Mouse (Mus musculus): ENCODE data around the gene Sdk2. TPM values are rescaled to one million over a fixed set of nuclear protein-coding genes. Genes with fewer than 3 reads are reported as not detected.

The Sdk2 gene
- total and polyA plus RNA-seq, 3 experiments: 1.2 to 4.8 (median 1.3) TPM

- in situ Hi-C loops (cut with MboI; ENCODE audit: low pct_ligation_motif_present, low pct_unique_long_range_greater_than_20kb, low sequenced_read_pairs) (no loop called here), dilution Hi-C loops (cut with MboI; ENCODE audit: extremely low pct_ligation_motif_present, extremely low pct_unique_long_range_greater_than_20kb, low sequenced_read_pairs) (no loop called here)
- Histone ChIP-seq H3K4me1 (ENCODE audit: control insufficient read depth in 1 of 2, insufficient read depth in 2 of 2) (peaks cover 0 to 15% of the 10 kb centered on the region in 2 experiments; a peak in 2 of 4 replicates), H3K9me3 (replicated peaks; ENCODE audit: low read length) (no peaks in the 10 kb centered on the region), H3K36me3 (replicated peaks in 1 of 2; ENCODE audit: control insufficient read depth in 1 of 2, insufficient read depth in 1 of 2, low read length in 1 of 2) (peaks cover 0 to 2% of the 10 kb centered on the region in 2 experiments), H3K4me3 (replicated peaks in 1 of 3; ENCODE audit: low read depth in 2 of 3, low read length in 2 of 3, poor library complexity in 1 of 3) (no peak overlapping the region), H3K79me2 (replicated peaks; ENCODE audit: control insufficient read depth, extremely low read depth, insufficient read depth, poor library complexity, severe bottlenecking) (no peaks in the 10 kb centered on the region), H3K4me2 (ENCODE audit: insufficient read depth, low read depth, poor library complexity, severe bottlenecking) (no peak overlapping the region), H3K27ac (ENCODE audit: insufficient read depth, low read depth) (no peak overlapping the region), H3K9ac (ENCODE audit: insufficient read depth, low read depth) (no peak overlapping the region), H3K27me3 (replicated peaks) (no peaks in the 10 kb centered on the region)
- TF ChIP-seq RCOR1 (conservative IDR thresholded peaks at IDR 0.05; ENCODE audit: low read depth, low read length): no peak
- TF ChIP-seq POLR2A (IDR thresholded peaks at IDR 0.05; ENCODE audit: low read depth, low read length): no peak
- no peak for TF ChIP-seq BHLHE40 (IDR thresholded peaks at IDR 0.05; ENCODE audit: low read depth, low read length)
- no peak for TF ChIP-seq USF1 (IDR thresholded peaks at IDR 0.05; ENCODE audit: low read depth, low read length)
- TF ChIP-seq MAX (IDR thresholded peaks at IDR 0.05; ENCODE audit: low read length): no peak
- TF ChIP-seq KAT2A (IDR thresholded peaks at IDR 0.05; ENCODE audit: insufficient replicate concordance, low read length): no peak
- no peak for TF ChIP-seq E2F4 (IDR thresholded peaks at IDR 0.05; ENCODE audit: insufficient replicate concordance, low read depth, low read length)
- TF ChIP-seq ZNF384 (IDR thresholded peaks at IDR 0.05; ENCODE audit: low read depth, low read length): no peak
- TF ChIP-seq ZKSCAN1 (IDR thresholded peaks at IDR 0.05; ENCODE audit: borderline replicate concordance, low read depth, low read length): no peak
- no peak for DNase-seq (ENCODE audit: extremely low read depth)
Observed at GRCm38 (mm10) chr11:113831608-113832007, 235.2 kb downstream of the Sdk2 start.

- dilution Hi-C loops (cut with MboI; ENCODE audit: extremely low pct_ligation_motif_present, extremely low pct_unique_long_range_greater_than_20kb, low sequenced_read_pairs) (no loop called here), in situ Hi-C loops (cut with MboI; ENCODE audit: low pct_ligation_motif_present, low pct_unique_long_range_greater_than_20kb, low sequenced_read_pairs) (no loop called here)
- no peaks in the 10 kb centered on the region for H3K36me3 ChIP-seq (replicated peaks in 1 of 2; ENCODE audit: control insufficient read depth in 1 of 2, insufficient read depth in 1 of 2, low read length in 1 of 2)
- H3K27ac ChIP-seq (ENCODE audit: insufficient read depth, low read depth): no peak overlapping the region
- no peaks in the 10 kb centered on the region for H3K9me3 ChIP-seq (replicated peaks; ENCODE audit: low read length)
- DNase-seq (ENCODE audit: extremely low read depth): no peak
- no peaks in the 10 kb centered on the region for H3K27me3 ChIP-seq (replicated peaks)
- no peak overlapping the region for H3K4me2 ChIP-seq (ENCODE audit: insufficient read depth, low read depth, poor library complexity, severe bottlenecking)
- no peaks in the 10 kb centered on the region for H3K4me1 ChIP-seq (ENCODE audit: control insufficient read depth in 1 of 2, insufficient read depth in 2 of 2)
- H3K9ac ChIP-seq (ENCODE audit: insufficient read depth, low read depth): no peak overlapping the region
- no peaks in the 10 kb centered on the region for H3K79me2 ChIP-seq (replicated peaks; ENCODE audit: control insufficient read depth, extremely low read depth, insufficient read depth, poor library complexity, severe bottlenecking)
- no peak overlapping the region for H3K4me3 ChIP-seq (replicated peaks in 1 of 3; ENCODE audit: low read depth in 2 of 3, low read length in 2 of 3, poor library complexity in 1 of 3)
- TF ChIP-seq SMC3 (IDR thresholded peaks at IDR 0.05; ENCODE audit: low read depth, low read length) (no peak), TCF12 (IDR thresholded peaks at IDR 0.05; ENCODE audit: low read depth, low read length) (no peak)
Observed at GRCm38 (mm10) chr11:113828081-113828554, 238.7 kb downstream of the Sdk2 start.

- dilution Hi-C loops (cut with MboI; ENCODE audit: extremely low pct_ligation_motif_present, extremely low pct_unique_long_range_greater_than_20kb, low sequenced_read_pairs) (no loop called here), in situ Hi-C loops (cut with MboI; ENCODE audit: low pct_ligation_motif_present, low pct_unique_long_range_greater_than_20kb, low sequenced_read_pairs) (loop anchor here (25.0 kb wide), 2 partner anchors 533 to 633 kb away; no protein-coding TSS in a partner anchor)
- no peaks in the 10 kb centered on the region for H3K4me1 ChIP-seq (ENCODE audit: control insufficient read depth in 1 of 2, insufficient read depth in 2 of 2)
- TF ChIP-seq E2F4 (IDR thresholded peaks at IDR 0.05; ENCODE audit: insufficient replicate concordance, low read depth, low read length): no peak
- no peak for TF ChIP-seq ZC3H11A (IDR thresholded peaks at IDR 0.05; ENCODE audit: low read depth, low read length)
- TF ChIP-seq EP300 (IDR thresholded peaks at IDR 0.05; ENCODE audit: low read length): no peak
- no peak for TF ChIP-seq MAZ (IDR thresholded peaks at IDR 0.05; ENCODE audit: low read depth, low read length)
- no peak overlapping the region for H3K27ac ChIP-seq (ENCODE audit: insufficient read depth, low read depth)
- no peaks in the 10 kb centered on the region for H3K79me2 ChIP-seq (replicated peaks; ENCODE audit: control insufficient read depth, extremely low read depth, insufficient read depth, poor library complexity, severe bottlenecking)
- H3K9me3 ChIP-seq (replicated peaks; ENCODE audit: low read length): no peaks in the 10 kb centered on the region
- no peak for DNase-seq (ENCODE audit: extremely low read depth)
- no peak overlapping the region for H3K4me3 ChIP-seq (replicated peaks in 1 of 3; ENCODE audit: low read depth in 2 of 3, low read length in 2 of 3, poor library complexity in 1 of 3)
- H3K4me2 ChIP-seq (ENCODE audit: insufficient read depth, low read depth, poor library complexity, severe bottlenecking): no peak overlapping the region
- no peaks in the 10 kb centered on the region for H3K27me3 ChIP-seq (replicated peaks)
- no peak overlapping the region for H3K9ac ChIP-seq (ENCODE audit: insufficient read depth, low read depth)
- no peaks in the 10 kb centered on the region for H3K36me3 ChIP-seq (replicated peaks in 1 of 2; ENCODE audit: control insufficient read depth in 1 of 2, insufficient read depth in 1 of 2, low read length in 1 of 2)
Observed at GRCm38 (mm10) chr11:113820005-113820404, 246.8 kb downstream of the Sdk2 start.

Data from CH12.LX (cell line).